Mouse (Mus musculus): ENCODE data around the gene Micall2. TPM values are rescaled to one million over a fixed set of nuclear protein-coding genes. Genes with fewer than 3 reads are reported as not detected.
A peak's percentile ranks its signal among the peaks of the same experiment; 100 is the strongest.

The Micall2 gene
- polyA plus RNA-seq (2012; rRNA removed), result 3.3 and 3.4 TPM in 2 replicates

DNA sequence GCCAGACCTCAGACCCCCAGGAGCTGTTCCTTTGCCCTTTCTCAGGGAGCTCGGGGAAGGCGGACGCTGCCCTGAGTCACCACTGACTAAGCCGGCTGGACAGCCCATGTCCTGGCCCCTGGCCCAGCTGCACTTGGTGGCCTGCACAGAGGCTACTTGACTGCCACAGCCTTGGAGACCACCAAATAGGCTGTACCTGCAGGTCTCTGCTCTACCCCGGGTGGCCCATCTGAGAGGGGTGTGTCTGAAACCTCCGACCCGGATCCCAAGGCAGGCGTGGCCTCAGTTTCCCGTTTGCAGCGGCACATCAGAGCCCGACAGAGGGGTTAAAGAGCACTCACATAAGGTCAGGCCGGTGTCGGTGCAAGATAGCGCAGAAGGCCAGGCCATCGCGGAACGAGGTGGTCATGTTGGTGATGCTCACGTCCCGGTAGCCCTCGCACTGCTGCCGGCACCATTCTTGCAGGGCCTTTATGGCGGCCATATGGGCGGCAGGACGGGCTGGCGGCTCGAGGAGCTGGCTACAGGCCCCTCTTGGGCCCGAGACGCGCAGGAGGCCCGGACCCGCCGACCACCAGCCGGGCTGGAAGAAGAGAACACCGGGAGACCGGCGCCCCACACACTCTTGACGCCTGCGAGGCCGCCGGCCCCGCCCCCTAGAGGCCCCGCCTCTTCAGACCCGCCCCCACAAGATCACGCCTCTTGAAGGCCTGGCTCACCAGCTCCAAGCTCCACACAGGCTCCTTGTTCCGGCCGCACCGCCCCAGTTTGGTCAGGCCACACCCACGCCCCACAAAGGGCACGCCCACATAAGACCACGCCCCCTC is at the start of gene Micall2:
Micall2 (minus strand) TSS at position 660 of the 827 bp plus-strand sequence.
- 3% methylated on average over 50 of the region's 50 CpGs for WGBS
- peak within 1 kb of the TSS; percentile 41 for H3K4me3 ChIP-seq (ENCODE audit: insufficient read depth, low read depth, low read length)
- no peaks in the 10 kb centered on the region for H3K27me3 ChIP-seq (replicated peaks; ENCODE audit: control insufficient read depth, insufficient read depth, low read length)
- TF ChIP-seq CTCF (conservative IDR thresholded peaks at IDR 0.05; ENCODE audit: insufficient read depth, insufficient read length, low read depth, low read length) (no peak), POLR2A (IDR thresholded peaks at IDR 0.05; ENCODE audit: low read depth, low read length) (no peak)
- no peaks in the 10 kb centered on the region for H3K36me3 ChIP-seq (ENCODE audit: control insufficient read depth, insufficient read depth, low read length)
- H3K27ac ChIP-seq (ENCODE audit: insufficient read depth, low read depth, low read length), result peak within 1 kb of the TSS; percentile 21; the same call in 1 of the 2 replicates
- DNase-seq, result peak; percentile 99
- peaks cover 27% of the 10 kb centered on the region for H3K4me1 ChIP-seq (ENCODE audit: control insufficient read depth, insufficient read depth, low read length)

DNA sequence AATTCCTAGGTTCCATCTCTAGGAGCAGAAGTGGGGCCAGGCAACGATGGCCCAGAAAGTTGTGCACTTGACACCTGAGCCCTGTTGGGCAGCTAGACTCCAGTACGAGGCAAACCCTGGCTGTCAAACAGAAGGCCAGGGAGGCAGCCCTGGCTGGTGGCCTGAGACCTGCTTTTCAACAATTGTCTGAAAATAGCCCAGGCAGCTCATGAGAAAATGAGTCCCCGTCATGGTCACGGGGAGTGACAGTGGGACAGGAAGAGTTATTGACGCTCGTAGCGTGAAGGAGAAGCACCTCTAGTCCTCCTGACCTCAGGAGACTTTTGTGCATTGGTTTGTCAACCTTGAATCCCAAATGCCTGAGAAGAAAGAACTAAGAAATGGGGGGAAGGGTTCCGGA is 45.3 kb upstream of the Micall2 start:
- no peak overlapping the region for H3K4me3 ChIP-seq (ENCODE audit: insufficient read depth, low read depth, low read length)
- TF ChIP-seq CTCF (conservative IDR thresholded peaks at IDR 0.05; ENCODE audit: insufficient read depth, insufficient read length, low read depth, low read length) (no peak), POLR2A (IDR thresholded peaks at IDR 0.05; ENCODE audit: low read depth, low read length) (no peak)
- no peaks in the 10 kb centered on the region for H3K4me1 ChIP-seq (ENCODE audit: control insufficient read depth, insufficient read depth, low read length)
- WGBS, result 62% methylated on average over 8 of the region's 8 CpGs
- H3K27ac ChIP-seq (ENCODE audit: insufficient read depth, low read depth, low read length), result no peak overlapping the region
- no peaks in the 10 kb centered on the region for H3K36me3 ChIP-seq (ENCODE audit: control insufficient read depth, insufficient read depth, low read length)
- H3K27me3 ChIP-seq (replicated peaks; ENCODE audit: control insufficient read depth, insufficient read depth, low read length), result no peaks in the 10 kb centered on the region
- peak; percentile 40 for DNase-seq

DNA sequence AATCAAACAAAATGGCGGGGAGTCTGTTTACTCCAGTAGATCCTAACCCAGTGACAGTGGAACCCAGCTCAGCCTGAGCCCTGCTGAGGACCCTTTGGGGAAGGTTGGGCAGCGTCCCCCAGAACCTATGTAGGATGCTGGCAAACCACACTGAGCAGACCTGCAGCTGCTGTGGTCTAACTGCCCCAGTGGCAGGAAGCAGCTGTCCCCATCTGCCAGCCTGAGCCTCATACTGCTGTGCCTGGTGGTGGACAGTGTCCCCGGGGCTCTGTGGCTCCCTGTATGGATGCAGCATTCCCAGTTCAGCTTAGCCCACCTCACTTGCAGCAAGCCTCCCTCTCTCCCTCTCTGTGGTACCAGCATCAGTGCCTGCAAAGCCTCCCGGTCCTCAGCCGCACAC is 40.8 kb upstream of the Micall2 start:
- Histone ChIP-seq H3K4me3 (ENCODE audit: insufficient read depth, low read depth, low read length) (no peak overlapping the region), H3K4me1 (ENCODE audit: control insufficient read depth, insufficient read depth, low read length) (no peaks in the 10 kb centered on the region), H3K27me3 (replicated peaks; ENCODE audit: control insufficient read depth, insufficient read depth, low read length) (no peaks in the 10 kb centered on the region), H3K36me3 (ENCODE audit: control insufficient read depth, insufficient read depth, low read length) (no peaks in the 10 kb centered on the region), H3K27ac (ENCODE audit: insufficient read depth, low read depth, low read length) (no peak overlapping the region)
- no peak for TF ChIP-seq CTCF (conservative IDR thresholded peaks at IDR 0.05; ENCODE audit: insufficient read depth, insufficient read length, low read depth, low read length)
- no peak for TF ChIP-seq POLR2A (IDR thresholded peaks at IDR 0.05; ENCODE audit: low read depth, low read length)
- DNase-seq, result no peak
- 78% methylated on average over 5 of the region's 5 CpGs for WGBS

DNA sequence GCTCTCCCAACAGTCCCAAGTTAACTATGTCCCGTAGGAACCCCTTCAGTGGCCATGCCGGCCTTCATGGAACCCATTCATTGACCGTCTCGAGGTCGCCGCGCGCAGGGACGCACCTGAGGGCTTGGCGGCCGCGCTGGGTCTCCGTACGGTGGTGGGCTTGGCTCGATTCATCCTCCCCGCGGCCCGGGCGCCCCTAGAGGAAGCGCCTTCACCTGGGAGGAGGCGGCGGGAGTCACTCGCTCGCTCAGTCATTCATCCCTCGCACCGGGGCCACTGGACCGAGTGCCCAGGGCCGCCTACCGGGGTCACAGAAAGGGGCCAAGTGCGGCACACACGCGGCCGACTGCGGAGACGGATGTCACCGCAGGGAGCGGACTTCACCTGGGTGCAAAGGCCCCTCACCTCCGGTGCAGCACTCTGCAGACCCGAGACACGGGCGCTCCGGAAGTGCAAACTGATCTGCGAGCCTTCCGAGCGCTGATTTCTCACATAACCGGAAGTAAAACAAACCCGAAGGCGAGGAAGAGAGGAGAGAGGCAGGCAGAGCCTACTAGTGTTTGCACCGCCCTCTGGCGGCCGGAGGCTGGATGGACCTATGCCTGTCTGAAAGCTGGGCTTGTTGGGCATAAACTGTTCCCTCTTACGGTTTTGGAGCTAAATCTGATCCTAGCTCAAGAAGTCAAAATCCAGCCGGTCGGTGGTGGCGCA is 39.2 kb upstream of the Micall2 start, which contains the start of gene Ints1:
Ints1 (minus strand) TSS at position 459 of the 711 bp plus-strand sequence.
- Histone ChIP-seq H3K27ac (ENCODE audit: insufficient read depth, low read depth, low read length) (no peak within 1 kb of the TSS), H3K36me3 (ENCODE audit: control insufficient read depth, insufficient read depth, low read length) (no peaks in the 10 kb centered on the region), H3K4me3 (ENCODE audit: insufficient read depth, low read depth, low read length) (peak within 1 kb of the TSS; percentile 85), H3K27me3 (replicated peaks; ENCODE audit: control insufficient read depth, insufficient read depth, low read length) (no peaks in the 10 kb centered on the region), H3K4me1 (ENCODE audit: control insufficient read depth, insufficient read depth, low read length) (no peaks in the 10 kb centered on the region)
- DNase-seq, result peak; percentile 98
- WGBS, result under 1% methylated on average over 55 of the region's 55 CpGs
- TF ChIP-seq POLR2A (IDR thresholded peaks at IDR 0.05; ENCODE audit: low read depth, low read length) (no peak), CTCF (conservative IDR thresholded peaks at IDR 0.05; ENCODE audit: insufficient read depth, insufficient read length, low read depth, low read length) (peak; percentile 95)

DNA sequence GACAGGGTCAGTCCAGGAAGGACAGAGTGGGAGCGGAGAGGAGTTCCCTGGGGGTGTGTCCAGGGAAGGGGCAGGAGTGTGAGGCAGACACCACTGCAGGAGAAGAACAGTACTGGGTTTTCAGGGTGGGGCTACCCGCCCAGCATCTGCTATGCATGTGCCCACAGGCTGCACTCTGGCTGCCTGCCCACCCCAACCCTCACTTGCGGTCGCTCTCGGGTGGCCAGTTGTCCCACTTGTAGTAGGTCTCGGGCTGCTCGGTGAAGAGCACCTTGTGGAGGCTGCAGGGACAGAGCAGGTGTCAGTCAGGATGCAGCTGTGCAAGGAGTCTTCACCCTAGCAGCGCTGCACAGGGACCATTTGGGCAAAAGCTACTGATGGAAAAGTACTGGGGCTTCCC is 32.1 kb upstream of the Micall2 start:
- 89% methylated on average over 8 of the region's 8 CpGs for WGBS
- TF ChIP-seq POLR2A (IDR thresholded peaks at IDR 0.05; ENCODE audit: low read depth, low read length) (no peak), CTCF (conservative IDR thresholded peaks at IDR 0.05; ENCODE audit: insufficient read depth, insufficient read length, low read depth, low read length) (no peak)
- no peak for DNase-seq
- Histone ChIP-seq H3K36me3 (ENCODE audit: control insufficient read depth, insufficient read depth, low read length) (no peaks in the 10 kb centered on the region), H3K4me3 (ENCODE audit: insufficient read depth, low read depth, low read length) (no peak overlapping the region), H3K27ac (ENCODE audit: insufficient read depth, low read depth, low read length) (no peak overlapping the region), H3K27me3 (replicated peaks; ENCODE audit: control insufficient read depth, insufficient read depth, low read length) (no peaks in the 10 kb centered on the region), H3K4me1 (ENCODE audit: control insufficient read depth, insufficient read depth, low read length) (no peaks in the 10 kb centered on the region)

- 70% methylated on average over 11 of the region's 11 CpGs for WGBS
- no peak for TF ChIP-seq POLR2A (IDR thresholded peaks at IDR 0.05; ENCODE audit: low read depth, low read length)
- peak; percentile 65 for TF ChIP-seq CTCF (conservative IDR thresholded peaks at IDR 0.05; ENCODE audit: insufficient read depth, insufficient read length, low read depth, low read length)
- Histone ChIP-seq H3K27me3 (replicated peaks; ENCODE audit: control insufficient read depth, insufficient read depth, low read length) (no peaks in the 10 kb centered on the region), H3K4me1 (ENCODE audit: control insufficient read depth, insufficient read depth, low read length) (no peaks in the 10 kb centered on the region), H3K27ac (ENCODE audit: insufficient read depth, low read depth, low read length) (no peak overlapping the region), H3K4me3 (ENCODE audit: insufficient read depth, low read depth, low read length) (no peak overlapping the region), H3K36me3 (ENCODE audit: control insufficient read depth, insufficient read depth, low read length) (peaks cover 2% of the 10 kb centered on the region)
- peak; percentile 16 for DNase-seq
Observed at GRCm38 (mm10) chr5:139764296-139764695, 28.2 kb upstream of the Micall2 start.

- DNase-seq, result no peak
- no peak overlapping the region for H3K4me3 ChIP-seq (ENCODE audit: insufficient read depth, low read depth, low read length)
- peaks cover 2% of the 10 kb centered on the region for H3K36me3 ChIP-seq (ENCODE audit: control insufficient read depth, insufficient read depth, low read length)
- H3K27ac ChIP-seq (ENCODE audit: insufficient read depth, low read depth, low read length), result no peak overlapping the region
- H3K4me1 ChIP-seq (ENCODE audit: control insufficient read depth, insufficient read depth, low read length), result no peaks in the 10 kb centered on the region
- no peak for TF ChIP-seq POLR2A (IDR thresholded peaks at IDR 0.05; ENCODE audit: low read depth, low read length)
- TF ChIP-seq CTCF (conservative IDR thresholded peaks at IDR 0.05; ENCODE audit: insufficient read depth, insufficient read length, low read depth, low read length), result no peak
- H3K27me3 ChIP-seq (replicated peaks; ENCODE audit: control insufficient read depth, insufficient read depth, low read length), result no peaks in the 10 kb centered on the region
- 90% methylated on average over 16 of the region's 16 CpGs for WGBS
Observed at GRCm38 (mm10) chr5:139758096-139758495, 22.0 kb upstream of the Micall2 start.

Data from kidney, adult 2 months (tissue).